Mouse (Mus musculus) embryonic facial prominence, embryonic 15.5 days (tissue): ENCODE data around the gene Sigmar1. TPM values are rescaled to one million over a fixed set of nuclear protein-coding genes. Genes with fewer than 3 reads are reported as not detected.
"Not testable (repeated sequence)": the region's sequence is repeated elsewhere in the genome, so short reads cannot be mapped to it uniquely, and the experiment has no call there.

Experiments used
- ATAC-seq: fragments of 200-750 bp; cut with Nextera tagmentation; 2 replicates; pipeline ENCODE4 v1.8.0; 2017; ENCODE audit warnings: low read depth, moderate TSS enrichment; ENCODE audit not compliant: insufficient number of reproducible peaks, low FRiP score, low TSS enrichment
- H3K27ac ChIP-seq: fragments of 300-500 bp; sonication (generic); replicated peaks from 2 replicates; pipeline ENCODE4 v1.5.1; 2015; ENCODE audit warnings: mild to moderate bottlenecking, inconsistent platforms
- H3K27me3 ChIP-seq: fragments of 300-500 bp; sonication (generic); 2 replicates; pipeline ENCODE4 v1.6.1; 2015; ENCODE audit warnings: inconsistent platforms
- H3K36me3 ChIP-seq: fragments of 300-500 bp; sonication (generic); 2 replicates; pipeline ENCODE4 v1.6.1; 2015; ENCODE audit warnings: mild to moderate bottlenecking, inconsistent platforms
- H3K4me1 ChIP-seq: fragments of 300-500 bp; sonication (generic); 2 replicates; pipeline ENCODE4 v1.6.1; 2015; ENCODE audit warnings: inconsistent platforms
- H3K4me2 ChIP-seq: fragments of 300-500 bp; sonication (generic); replicated peaks from 2 replicates; pipeline ENCODE4 v1.6.1; 2015; ENCODE audit warnings: mild to moderate bottlenecking, inconsistent platforms
- H3K4me3 ChIP-seq: fragments of 300-500 bp; sonication (generic); replicated peaks from 2 replicates; pipeline ENCODE4 v1.5.1; 2015; ENCODE audit warnings: mild to moderate bottlenecking, inconsistent platforms
- H3K9ac ChIP-seq: fragments of 300-500 bp; sonication (generic); 2 replicates; pipeline ENCODE4 v1.6.1; 2015; ENCODE audit warnings: inconsistent platforms
- H3K9me3 ChIP-seq: fragments of 300-500 bp; sonication (generic); replicated peaks from 2 replicates; pipeline ENCODE4 v1.6.1; 2016; ENCODE audit warnings: inconsistent platforms
- WGBS: fragments of 180-500 bp; shearing (Covaris S2); methylation state at CpG from one replicate; pipeline ENCODE4 v1.1.7; 2015; 5-methylcytosine and 5-hydroxymethylcytosine counted together
- polyA plus RNA-seq: library from polyadenylated mRNA; unstranded; fragments of >200 nt; fragmentation: Nextera tagmentation; extraction: Ambion mirVana; gene quantifications from 2 replicates; pipeline ENCODE4 v1.2.1, GENCODE M21; 2015

Gene Sigmar1
- polyA plus RNA-seq, 1 experiment from 2014 or later, result 79.7 TPM

GRCm38 (mm10) chr4:41763176-41763575, 7.2 kb upstream of the Sigmar1 start:
- Histone ChIP-seq H3K4me2 (peak overlapping the region; percentile 66), H3K4me3 (peak overlapping the region; percentile 59), H3K4me1 (peaks cover 38% of the 10 kb centered on the region), H3K36me3 (peaks cover 16% of the 10 kb centered on the region), H3K27ac (peak overlapping the region; percentile 95)
- H3K27me3 ChIP-seq, H3K9me3 ChIP-seq, ATAC-seq, H3K9ac ChIP-seq: not testable (repeated sequence)
- 37% methylated on average over 5 of the region's 6 CpGs for WGBS

- Histone ChIP-seq H3K4me2 (peak overlapping the region; percentile 66), H3K9ac (peak overlapping the region; percentile 18; the same call in 1 of the 2 replicates), H3K27ac (peak overlapping the region; percentile 95), H3K4me3 (peak overlapping the region; percentile 59), H3K4me1 (peaks cover 38% of the 10 kb centered on the region), H3K36me3 (peaks cover 13% of the 10 kb centered on the region; the same call in 1 of the 2 replicates)
- H3K27me3 ChIP-seq, H3K9me3 ChIP-seq: not testable (repeated sequence)
- ATAC-seq, result peak; percentile 81
- WGBS, result 33% methylated on average over 8 of the region's 8 CpGs
Observed at GRCm38 (mm10) chr4:41762688-41763114, 6.7 kb upstream of the Sigmar1 start.

GRCm38 (mm10) chr4:41762099-41762687, 6.2 kb upstream of the Sigmar1 start:
- no peaks in the 10 kb centered on the region for H3K27me3 ChIP-seq
- H3K9ac ChIP-seq, result peak overlapping the region; percentile 18; the same call in 1 of the 2 replicates
- H3K4me3 ChIP-seq, result peak overlapping the region; percentile 59
- WGBS, result 35% methylated on average over 8 of the region's 8 CpGs
- ATAC-seq, result peak; percentile 81
- H3K36me3 ChIP-seq, result peaks cover 15% of the 10 kb centered on the region; the same call in 1 of the 2 replicates
- no peaks in the 10 kb centered on the region for H3K9me3 ChIP-seq
- peak overlapping the region; percentile 66 for H3K4me2 ChIP-seq
- H3K4me1 ChIP-seq, result peaks cover 38% of the 10 kb centered on the region
- H3K27ac ChIP-seq, result peak overlapping the region; percentile 95

- no peak for ATAC-seq
- H3K9me3 ChIP-seq, result no peaks in the 10 kb centered on the region
- peaks cover 40% of the 10 kb centered on the region for H3K4me1 ChIP-seq
- peaks cover 15% of the 10 kb centered on the region; the same call in 1 of the 2 replicates for H3K36me3 ChIP-seq
- peak overlapping the region; percentile 95 for H3K27ac ChIP-seq
- no peaks in the 10 kb centered on the region for H3K27me3 ChIP-seq
- 0 out of 2 replicates have a peak overlapping the region, but pooled peaks have one; percentile 50 for H3K9ac ChIP-seq
- H3K4me3 ChIP-seq, result peak overlapping the region; percentile 59
- H3K4me2 ChIP-seq, result peak overlapping the region; percentile 66
Observed at GRCm38 (mm10) chr4:41761680-41762079, 5.7 kb upstream of the Sigmar1 start.

GRCm38 (mm10) chr4:41760911-41761310, 5.0 kb upstream of the Sigmar1 start:
- Histone ChIP-seq H3K4me1 (peaks cover 46% of the 10 kb centered on the region), H3K4me3 (peak overlapping the region; percentile 59), H3K36me3 (peaks cover 13% of the 10 kb centered on the region; the same call in 1 of the 2 replicates), H3K4me2 (peak overlapping the region; percentile 66), H3K27me3 (no peaks in the 10 kb centered on the region), H3K9me3 (no peaks in the 10 kb centered on the region), H3K9ac (peak overlapping the region; percentile 50), H3K27ac (peak overlapping the region; percentile 95)
- WGBS, result 30% methylated on average over 4 of the region's 4 CpGs
- ATAC-seq, result no peak

GRCm38 (mm10) chr4:41760288-41760721, 4.3 kb upstream of the Sigmar1 start:
- Histone ChIP-seq H3K9me3 (no peaks in the 10 kb centered on the region), H3K9ac (peak overlapping the region; percentile 50), H3K4me2 (peak overlapping the region; percentile 66), H3K4me3 (peak overlapping the region; percentile 59), H3K27ac (peak overlapping the region; percentile 95), H3K27me3 (no peaks in the 10 kb centered on the region), H3K4me1 (peaks cover 46% of the 10 kb centered on the region), H3K36me3 (peaks cover 13% of the 10 kb centered on the region; the same call in 1 of the 2 replicates)
- ATAC-seq, result peak; percentile 87
- 1% methylated on average over 15 of the region's 15 CpGs for WGBS

GRCm38 (mm10) chr4:41759656-41760287, 3.8 kb upstream of the Sigmar1 start:
- Histone ChIP-seq H3K9ac (peak overlapping the region; percentile 21; the same call in 1 of the 2 replicates), H3K36me3 (peaks cover 13% of the 10 kb centered on the region; the same call in 1 of the 2 replicates), H3K4me3 (peak overlapping the region; percentile 59), H3K4me2 (peak overlapping the region; percentile 66), H3K4me1 (peaks cover 50% of the 10 kb centered on the region), H3K27ac (peak overlapping the region; percentile 95), H3K27me3 (no peaks in the 10 kb centered on the region), H3K9me3 (no peaks in the 10 kb centered on the region)
- ATAC-seq, result no peak
- WGBS, result 24% methylated on average over 6 of the region's 6 CpGs

- H3K4me3 ChIP-seq, result no peak overlapping the region
- H3K27me3 ChIP-seq, result no peaks in the 10 kb centered on the region
- ATAC-seq, result no peak
- H3K9ac ChIP-seq, result no peak overlapping the region
- 74% methylated on average over 9 of the region's 9 CpGs for WGBS
- H3K4me2 ChIP-seq, result no peak overlapping the region
- peaks cover 13% of the 10 kb centered on the region; the same call in 1 of the 2 replicates for H3K36me3 ChIP-seq
- H3K4me1 ChIP-seq, result peaks cover 53% of the 10 kb centered on the region
- no peaks in the 10 kb centered on the region for H3K9me3 ChIP-seq
- peak overlapping the region; percentile 95; the same call in 1 of the 2 replicates for H3K27ac ChIP-seq
Observed at GRCm38 (mm10) chr4:41759206-41759605, 3.2 kb upstream of the Sigmar1 start.

GRCm38 (mm10) chr4:41758701-41759100, 2.7 kb upstream of the Sigmar1 start:
- Histone ChIP-seq H3K27ac (no peak overlapping the region), H3K4me1 (peaks cover 50% of the 10 kb centered on the region)

GRCm38 (mm10) chr4:41758021-41758420, 2.1 kb upstream of the Sigmar1 start:
- ATAC-seq, result no peak
- no peak overlapping the region for H3K9ac ChIP-seq
- WGBS, result 77% methylated on average over 11 of the region's 11 CpGs
- H3K4me1 ChIP-seq, result peaks cover 49% of the 10 kb centered on the region
- H3K27ac ChIP-seq, result no peak overlapping the region
- H3K36me3 ChIP-seq, result peaks cover 13% of the 10 kb centered on the region; the same call in 1 of the 2 replicates
- H3K4me2 ChIP-seq, result no peak overlapping the region
- no peaks in the 10 kb centered on the region for H3K9me3 ChIP-seq
- H3K4me3 ChIP-seq, result no peak overlapping the region
- no peaks in the 10 kb centered on the region for H3K27me3 ChIP-seq

More at GRCm38 (mm10) chr4:41758701-41759100, 2.7 kb upstream of the Sigmar1 start:
- WGBS, result 85% methylated on average over 4 of the region's 4 CpGs
- Histone ChIP-seq H3K9me3 (no peaks in the 10 kb centered on the region), H3K9ac (no peak overlapping the region), H3K27me3 (no peaks in the 10 kb centered on the region), H3K36me3 (peaks cover 13% of the 10 kb centered on the region; the same call in 1 of the 2 replicates), H3K4me3 (no peak overlapping the region), H3K4me2 (no peak overlapping the region)
- no peak for ATAC-seq

GRCm38 (mm10) chr4:41757321-41757720, 1.4 kb upstream of the Sigmar1 start:
- ATAC-seq, result no peak
- Histone ChIP-seq H3K4me1 (peaks cover 43% of the 10 kb centered on the region), H3K4me2 (no peak overlapping the region), H3K27ac (no peak overlapping the region), H3K27me3 (no peaks in the 10 kb centered on the region), H3K4me3 (no peak overlapping the region), H3K9me3 (no peaks in the 10 kb centered on the region), H3K36me3 (peaks cover 13% of the 10 kb centered on the region; the same call in 1 of the 2 replicates), H3K9ac (no peak overlapping the region)
- 89% methylated on average over 13 of the region's 13 CpGs for WGBS
